8 mouse cellular contexts compared by ENCODE assay signal in genomic region chr4:117658582-117659444, GRCm38 (mm10). TPM values are rescaled to one million over a fixed set of nuclear protein-coding genes. Genes with fewer than 3 reads are reported as not detected.
A peak's percentile ranks its signal among the peaks of the same experiment; 100 is the strongest.
DNase-seq lines count a peak whose midpoint lies in the region; ATAC-seq and TF ChIP-seq lines count a peak whose summit lies in the region.

No protein-coding gene starts in this region.

- H3K4me2 ChIP-seq in lung, embryonic 14.5 days: no peak overlapping the region
- H3K4me2 ChIP-seq in limb, embryonic 11.5 days (ENCODE audit: low read depth, severe bottlenecking): no peak overlapping the region
- H3K4me2 ChIP-seq in stomach, embryonic 15.5 days: no peak overlapping the region

- no peak overlapping the region for H3K27ac ChIP-seq in lung, embryonic 14.5 days (ENCODE audit: low read depth)
- H3K27ac ChIP-seq in limb, embryonic 11.5 days (replicated peaks; ENCODE audit: low read depth, low read length): peak overlapping the region; percentile 69
- H3K27ac ChIP-seq in stomach, embryonic 15.5 days: no peak overlapping the region; the same call in 1 of the 2 replicates

- H3K9ac ChIP-seq in lung, embryonic 14.5 days: no peak overlapping the region
- H3K9ac ChIP-seq in limb, embryonic 11.5 days (ENCODE audit: low read length): no peak overlapping the region
- no peak overlapping the region for H3K9ac ChIP-seq in stomach, embryonic 15.5 days

- peak; percentile 57 for DNase-seq in lung, embryonic 14.5 days
- DNase-seq in lung, postnatal 25 days (ENCODE audit: low spot score): no peak
- DNase-seq in ZHBTc4 (ENCODE audit: low read depth, low spot score): peak; percentile 84
- peak; percentile 95 for DNase-seq in limb, embryonic 11.5 days (ENCODE audit: low spot score)
- no peak for DNase-seq in frontal cortex, postnatal 36 days (ENCODE audit: low spot score in 2 of 2)
- DNase-seq in layer of hippocampus, adult 9-10 months (ENCODE audit: low spot score): no peak

- H3K36me3 ChIP-seq in lung, embryonic 14.5 days (ENCODE audit: insufficient read depth): peaks cover 14% of the 10 kb centered on the region
- H3K36me3 ChIP-seq in limb, embryonic 11.5 days (ENCODE audit: control insufficient read depth, insufficient read depth, low read length): peaks cover 3% of the 10 kb centered on the region
- H3K36me3 ChIP-seq in stomach, embryonic 15.5 days: peaks cover 6% of the 10 kb centered on the region; the same call in 1 of the 2 replicates

- H3K9me3 ChIP-seq in lung, embryonic 14.5 days (ENCODE audit: low read depth, low read length): no peaks in the 10 kb centered on the region
- H3K9me3 ChIP-seq in limb, embryonic 11.5 days (ENCODE audit: control insufficient read depth, low read length): no peaks in the 10 kb centered on the region
- no peaks in the 10 kb centered on the region for H3K9me3 ChIP-seq in stomach, embryonic 15.5 days

- no peak overlapping the region for H3K4me3 ChIP-seq in lung, embryonic 14.5 days (ENCODE audit: low read depth, low read length)
- no peak overlapping the region for H3K4me3 ChIP-seq in limb, embryonic 11.5 days (ENCODE audit: low read depth, low read length)
- no peak overlapping the region for H3K4me3 ChIP-seq in stomach, embryonic 15.5 days (replicated peaks)

- H3K27me3 ChIP-seq in lung, embryonic 14.5 days (ENCODE audit: insufficient read depth, low read length): no peaks in the 10 kb centered on the region
- no peaks in the 10 kb centered on the region for H3K27me3 ChIP-seq in limb, embryonic 11.5 days (ENCODE audit: control insufficient read depth, insufficient read depth, low read length)
- H3K27me3 ChIP-seq in stomach, embryonic 15.5 days (replicated peaks): no peaks in the 10 kb centered on the region

- TF ChIP-seq CTCF in lung, embryonic 14.5 days (IDR thresholded peaks at IDR 0.05; ENCODE audit: low read depth): peak; percentile 43

- 43% methylated on average over 14 of the region's 14 CpGs for WGBS in lung, embryonic 14.5 days
- 3% methylated on average over 14 of the region's 14 CpGs for WGBS in limb, embryonic 11.5 days
- 40% methylated on average over 14 of the region's 14 CpGs for WGBS in stomach, embryonic 15.5 days

- ATAC-seq in lung, embryonic 14.5 days (ENCODE audit: insufficient read depth): peak; percentile 50; the same call in 1 of the 2 replicates
- peak; percentile 80 to 89 for ATAC-seq in hematopoietic stem cell, adult 5-6 weeks (replicated peaks in 1 of 2; ENCODE audit: insufficient read depth in 1 of 2, low FRiP score in 2 of 2, low TSS enrichment in 1 of 2, low read depth in 1 of 2, poor library complexity in 2 of 2, severe bottlenecking in 2 of 2)
- ATAC-seq in limb, embryonic 11.5 days (ENCODE audit: insufficient number of reproducible peaks, low FRiP score, low TSS enrichment, low read depth): peak; percentile 84
- peak; percentile 33; the same call in 1 of the 2 replicates for ATAC-seq in stomach, embryonic 15.5 days (ENCODE audit: insufficient read depth, low FRiP score, low read depth)

- no peaks in the 10 kb centered on the region for H3K4me1 ChIP-seq in lung, embryonic 14.5 days (ENCODE audit: insufficient read depth)
- H3K4me1 ChIP-seq in limb, embryonic 11.5 days (ENCODE audit: control insufficient read depth, insufficient read depth, low read length): peaks cover 57% of the 10 kb centered on the region
- peaks cover 8% of the 10 kb centered on the region for H3K4me1 ChIP-seq in stomach, embryonic 15.5 days

RNA-seq across cellular contexts. Expression of gene Dmap1, which starts 23.3 kb away (rescaled TPM):
- 64.5 and 65.4 TPM in 2 replicates for polyA plus RNA-seq in lung, embryonic 14.5 days (2014; fragmentation: Nextera tagmentation; extraction: Ambion mirVana)
- 18.1 and 28.0 TPM in 2 replicates for total RNA-seq in hematopoietic stem cell, adult 5-6 weeks (2017)
- polyA plus RNA-seq in limb, embryonic 11.5 days (2014; fragmentation: Nextera tagmentation; extraction: Ambion mirVana): 90.5 and 93.2 TPM in 2 replicates
- 47.2 and 50.7 TPM in 2 replicates for polyA plus RNA-seq in stomach, embryonic 15.5 days (2015; fragmentation: Nextera tagmentation; extraction: Ambion mirVana)

Comparison
In these comparisons a context has a peak if more than half of its experiments do, and no peak if none do; other contexts are left out.
1. DNase-seq: peak in lung, embryonic 14.5 days (single experiment), ZHBTc4 (single experiment) and limb, embryonic 11.5 days (single experiment); none in lung, postnatal 25 days (single experiment), frontal cortex, postnatal 36 days (0 of 2) and layer of hippocampus, adult 9-10 months (single experiment).
2. ATAC-seq: peak in every context shown above with its lines; median percentile 84 in hematopoietic stem cell, adult 5-6 weeks; 84 in limb, embryonic 11.5 days; 50 in lung, embryonic 14.5 days; 33 in stomach, embryonic 15.5 days.